Mouse (Mus musculus) left cerebral cortex, postnatal 25 days (tissue): ENCODE measurements around the gene Trim52. TPM values are rescaled to one million over a fixed set of nuclear protein-coding genes. Genes with fewer than 3 reads are reported as not detected.

Source experiments
- DNase-seq, 2 experiments: peaks; one replicate each; pipeline ENCODE4 v3.0.0; 2022; ENCODE audit warnings: low spot score in 2 of 2, mixed read lengths in 1 of 2
- intact Hi-C: fragments of 180-260 bp; cut with DNase I; formaldehyde crosslinking; loops from one replicate; pipeline ENCODE4 v1.15.1; 2025
- total RNA-seq, 2 experiments: library from RNA; stranded (reverse); gene quantifications; 2 replicates each; pipeline ENCODE4 v1.2.3; 2021

Trim52 gene
- total RNA-seq, 2 experiments from 2014 or later: not detected

GRCm38 (mm10) chr14:106183985-106184384 lies 78.0 kb downstream of the Trim52 start:
- intact Hi-C loops: no loop called here
- DNase-seq: no peak

Other genes starting within 250 kb of the Trim52 start
- gene Spry2, start 209.4 kb upstream of the Trim52 start, total RNA-seq: 100 to 1,000 TPM; 102 to 104 TPM